Comparison of ENCODE assay signal across 17 mouse cellular contexts in the genomic region with DNA sequence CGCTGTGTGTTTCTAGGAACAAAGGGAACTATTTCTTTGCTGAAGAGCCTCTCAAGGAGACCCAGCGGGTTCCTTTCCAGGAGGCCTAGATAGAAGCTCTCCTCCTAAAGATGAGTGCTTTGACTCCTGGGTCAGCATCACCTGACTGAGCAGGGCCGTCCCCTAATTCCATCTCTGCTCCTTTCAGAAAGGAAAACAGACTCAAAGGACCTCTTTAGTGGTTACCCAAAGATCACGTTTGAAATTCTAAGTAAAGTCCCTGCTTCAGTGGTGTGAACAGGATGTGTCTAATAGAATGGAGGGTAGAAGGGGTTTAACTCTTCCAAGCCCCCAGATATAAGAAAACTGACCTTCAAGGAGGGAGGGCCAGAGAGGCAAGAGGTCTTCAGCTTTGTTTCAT.
"Had no signal": no experiment of that assay in that cellular context is flagged by ENCODE, and none has a peak within 500 bp of the region (broad histone marks: within the 10 kb centered on the region; RNA-seq: fewer than 3 reads in every experiment).

No protein-coding gene starts in this region.

- H3K9ac ChIP-seq: limb, embryonic 12.5 days; liver, embryonic 13.5 days; liver, postnatal 0 days; lung, embryonic 15.5 days; neural tube, embryonic 12.5 days had no signal

- H3K4me3 ChIP-seq: limb, embryonic 12.5 days; liver, embryonic 13.5 days; lung, embryonic 15.5 days; myocyte; neural tube, embryonic 12.5 days had no signal

- ATAC-seq: liver, postnatal 0 days had no signal

- H3K27me3 ChIP-seq: liver, embryonic 13.5 days; lung, embryonic 15.5 days; neural tube, embryonic 12.5 days had no signal

- H3K36me3 ChIP-seq: limb, embryonic 12.5 days; liver, embryonic 13.5 days; lung, embryonic 15.5 days; neural tube, embryonic 12.5 days had no signal

- H3K4me2 ChIP-seq: limb, embryonic 12.5 days; liver, embryonic 13.5 days; lung, embryonic 15.5 days; neural tube, embryonic 12.5 days had no signal

- DNase-seq: kidney, adult 18-20 months; kidney, postnatal 10 days; kidney, postnatal 4 days; liver; liver, embryonic 13.5 days; liver, postnatal 0 days; lung, postnatal 14 days; retina, postnatal 1 day; right cerebral cortex, postnatal 4 days; spleen, adult 18-20 months; thymus, adult 18-20 months; thymus, postnatal 14 days had no signal

- H3K9me3 ChIP-seq: limb, embryonic 12.5 days; liver, embryonic 13.5 days; lung, embryonic 15.5 days; neural tube, embryonic 12.5 days had no signal

- H3K27ac ChIP-seq: limb, embryonic 12.5 days; liver, embryonic 13.5 days; lung, embryonic 15.5 days; macrophage; neural tube, embryonic 12.5 days had no signal

- H3K4me1 ChIP-seq: limb, embryonic 12.5 days; liver, embryonic 13.5 days; lung, embryonic 15.5 days; neural tube, embryonic 12.5 days had no signal
